Mouse (Mus musculus) ES-Bruce4 (cell line): ENCODE results near the gene Dqx1.

Experiments
- CTCF ChIP-seq: IDR thresholded peaks from one replicate; pipeline ENCODE4 v1.8.1; 2011; ENCODE audit warnings: low read depth, low read length
- POLR2A ChIP-seq: IDR thresholded peaks from one replicate; pipeline ENCODE4 v1.8.1; 2011; ENCODE audit warnings: low read length; ENCODE audit not compliant: insufficient read depth

GRCm38 (mm10) chr6:83068221-83068620 is 10.6 kb downstream of the Dqx1 start:
- no peak for TF ChIP-seq CTCF
- TF ChIP-seq POLR2A, result no peak
